Mouse (Mus musculus) thymus, postnatal 4 days (tissue): Measurements from ENCODE around the gene Cd70.
"Not testable (repeated sequence)": the region's sequence is repeated elsewhere in the genome, so short reads cannot be mapped to it uniquely, and the experiment has no call there.

Source experiments
- DNase-seq: peaks from one replicate; pipeline ENCODE4 v3.0.0; 2021

Gene Cd70

DNA sequence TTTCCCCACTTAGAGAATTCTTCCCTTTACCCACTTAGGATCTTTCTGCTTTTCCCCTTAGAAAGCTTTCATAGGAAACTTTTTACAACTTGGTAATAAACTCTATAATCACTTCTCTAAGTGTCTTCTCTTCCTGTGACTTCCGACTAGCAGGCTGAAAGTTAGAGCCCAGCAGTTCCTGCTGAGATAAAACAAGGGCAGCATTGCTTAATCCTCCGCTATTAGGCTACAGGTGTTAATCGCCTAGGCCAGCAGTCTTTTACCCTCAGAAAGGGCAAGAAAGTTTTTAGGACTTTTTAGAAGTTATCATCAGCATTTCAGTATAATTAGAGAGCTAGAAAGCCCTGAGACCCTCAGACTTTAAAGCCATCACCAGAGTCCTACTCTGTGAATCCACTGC is 15.6 kb downstream of the Cd70 start:
- not testable (repeated sequence) for DNase-seq

DNA sequence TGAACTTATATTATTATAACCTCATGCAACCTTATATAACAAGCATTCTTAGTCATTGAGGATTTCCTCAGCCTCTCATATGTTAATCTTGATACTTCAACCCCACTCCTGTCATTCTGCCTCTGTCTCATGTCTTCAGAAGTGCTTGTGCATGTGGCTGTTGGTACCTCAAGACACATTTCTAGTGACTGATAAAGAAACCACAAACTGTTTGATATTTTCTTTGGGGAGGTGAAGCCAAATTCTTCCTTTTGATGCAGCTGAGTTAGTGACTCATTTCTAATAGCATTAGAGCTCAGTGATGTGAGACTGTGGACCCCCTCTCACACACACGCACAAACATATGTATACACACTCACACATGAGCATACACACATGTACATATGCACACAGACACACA is 17.8 kb downstream of the Cd70 start:
- DNase-seq: no peak

DNA sequence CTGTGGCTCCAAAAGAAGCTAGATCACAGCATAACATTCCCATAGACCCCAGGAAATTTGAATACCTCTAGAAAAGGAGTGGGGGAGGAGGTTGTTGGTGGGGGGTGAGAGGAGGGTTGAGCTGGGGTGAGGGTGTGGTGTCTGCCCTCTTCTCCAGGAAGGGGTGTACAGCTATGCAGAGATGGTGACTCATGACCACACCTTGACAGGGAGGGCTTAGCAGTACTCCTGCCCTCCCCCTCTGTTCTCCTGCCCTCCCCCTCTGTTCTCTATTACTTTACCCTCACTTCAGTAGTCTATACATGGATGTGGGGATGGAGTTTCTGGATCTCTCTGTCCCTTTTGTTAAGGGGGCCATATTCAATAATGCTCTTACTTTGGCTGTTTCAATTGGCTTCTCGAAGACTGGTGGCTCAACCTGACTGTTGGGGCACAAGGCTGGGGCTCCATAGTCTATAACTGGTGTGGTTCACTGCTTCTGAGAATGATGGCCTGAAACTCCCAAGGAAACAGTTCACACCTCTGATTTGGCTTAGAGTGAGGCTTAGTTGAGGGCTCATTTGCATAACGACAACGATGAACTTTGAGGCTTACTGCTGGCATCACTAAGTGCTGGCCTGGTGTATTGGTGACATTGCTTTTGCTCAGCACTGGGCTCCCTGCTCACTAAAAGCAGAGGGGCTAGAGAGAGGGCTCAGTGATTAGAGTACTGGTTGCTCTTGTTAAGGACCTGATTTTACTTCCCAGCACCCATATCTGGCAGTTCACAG is 23.5 kb downstream of the Cd70 start:
- DNase-seq: no peak

DNA sequence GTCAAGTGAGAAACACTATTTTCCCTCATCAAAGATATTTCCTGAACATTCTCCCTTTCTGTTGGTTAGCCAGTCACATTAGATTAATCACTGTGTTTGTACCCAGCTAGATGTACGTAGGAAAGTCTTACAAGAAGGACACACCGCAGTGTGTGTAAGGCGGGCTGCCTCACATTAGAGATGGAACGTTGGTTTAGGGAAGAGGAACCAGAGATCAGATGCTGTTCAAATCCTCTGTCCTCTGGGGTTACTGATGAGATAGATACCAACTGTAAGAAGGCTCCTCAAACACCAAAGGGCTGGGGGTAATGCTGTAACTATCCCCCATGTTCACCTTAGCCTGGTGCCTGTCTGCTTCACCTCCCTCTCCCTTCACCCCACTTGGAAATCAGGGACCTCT is 24.8 kb downstream of the Cd70 start:
- no peak for DNase-seq

DNA sequence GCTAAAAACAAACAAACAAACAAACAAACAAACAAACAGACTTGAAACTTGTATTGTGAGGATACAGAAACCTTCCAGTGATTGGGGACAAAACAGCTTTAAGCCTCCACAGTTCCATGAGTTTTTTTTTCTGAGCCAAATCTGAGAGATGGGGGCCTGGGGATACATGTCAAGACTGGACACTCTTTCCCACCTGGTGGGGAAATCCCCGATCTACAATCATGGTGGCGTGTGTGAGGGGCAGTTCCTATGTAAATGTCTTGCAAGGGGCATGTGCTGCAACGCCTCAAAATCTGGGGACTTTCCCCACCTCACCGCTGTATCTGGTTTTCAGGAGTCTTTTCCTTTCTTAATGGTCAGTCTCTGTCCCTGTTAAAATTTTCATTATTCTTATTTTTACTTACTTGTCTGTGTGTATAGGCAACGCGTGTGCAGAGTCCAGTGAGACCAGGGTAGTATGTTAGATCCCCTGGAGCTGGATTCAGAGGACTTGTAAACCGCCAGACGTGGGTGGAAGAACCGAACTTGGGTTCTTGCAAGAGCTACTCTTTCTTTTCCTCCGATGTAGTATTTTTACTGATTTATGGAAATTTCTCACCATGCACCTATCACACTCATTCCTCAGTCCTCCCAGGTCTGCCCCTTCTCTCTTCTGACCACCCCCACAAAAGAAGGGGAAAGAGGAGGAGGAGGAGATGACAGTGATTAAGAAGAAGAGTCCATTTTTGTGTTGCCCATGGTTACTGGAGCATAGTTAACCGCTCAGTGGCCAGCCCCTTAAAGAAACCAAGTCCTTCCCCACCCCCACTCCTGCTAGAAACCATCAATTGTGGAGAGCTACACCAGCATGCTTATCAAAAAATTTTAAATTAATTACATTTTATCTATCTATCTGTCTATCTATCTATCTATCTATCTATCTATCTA is 26.1 kb downstream of the Cd70 start:
- DNase-seq: no peak

DNA sequence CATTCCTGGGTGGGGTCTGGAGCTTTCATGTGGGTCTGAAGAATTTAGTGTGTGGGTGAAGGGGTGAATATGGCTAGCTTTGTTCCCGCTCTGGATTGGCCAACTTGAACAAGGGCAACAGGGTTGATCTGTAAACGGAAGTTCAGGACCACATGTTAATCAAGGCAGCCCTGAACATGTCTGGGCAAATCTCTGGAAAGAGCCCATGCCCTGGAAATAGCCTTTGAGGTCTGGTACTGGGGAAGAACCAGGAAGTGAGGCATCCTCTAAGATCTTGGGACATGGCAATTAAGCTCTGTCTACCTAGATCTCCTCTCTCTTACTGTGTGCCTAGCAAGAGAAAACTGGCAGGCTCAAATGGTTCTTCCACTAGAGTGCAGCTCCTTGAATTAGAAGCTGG is 27.7 kb downstream of the Cd70 start:
- no peak for DNase-seq

DNA sequence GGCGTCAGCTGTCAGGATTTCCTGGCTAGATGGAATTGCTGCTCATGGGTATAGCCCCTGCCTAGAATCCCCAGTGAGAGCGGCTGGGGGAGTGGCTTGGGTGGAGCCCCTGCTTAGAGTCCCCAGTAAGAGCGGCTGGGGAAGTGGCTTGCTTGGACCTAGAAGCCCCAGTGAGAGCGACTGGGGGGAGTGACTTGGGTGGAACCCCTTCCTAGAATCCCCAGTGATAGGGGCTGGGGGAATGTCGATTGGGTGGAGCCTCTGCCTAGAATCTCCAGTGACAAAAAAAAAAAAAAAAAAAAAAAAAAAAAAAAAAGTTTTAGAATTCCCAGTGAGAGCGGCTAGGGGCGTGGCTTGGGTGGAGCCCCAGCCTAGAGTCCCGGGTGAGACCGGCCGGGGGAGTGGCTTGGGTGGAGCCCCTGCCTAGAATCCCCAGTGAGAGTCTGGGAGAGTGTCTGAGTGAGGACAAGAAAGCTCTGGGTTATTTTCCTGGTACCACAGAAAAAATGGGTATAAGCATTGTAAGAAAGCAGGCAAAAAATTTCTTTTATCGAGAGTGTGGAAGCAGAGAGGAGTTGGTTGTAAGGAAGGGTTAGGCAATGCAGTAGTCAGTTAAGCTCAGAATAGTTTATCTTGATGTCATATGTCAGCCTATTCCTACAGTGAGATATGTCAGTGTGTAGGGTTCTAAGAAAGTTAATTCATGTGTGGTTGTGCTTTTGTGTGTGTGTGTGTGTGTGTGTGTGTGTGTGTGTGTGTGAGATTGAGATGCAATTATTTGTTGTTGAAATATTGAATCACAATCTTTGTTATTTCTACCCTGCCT is 30.8 kb downstream of the Cd70 start:
- DNase-seq: peak; percentile 34

DNA sequence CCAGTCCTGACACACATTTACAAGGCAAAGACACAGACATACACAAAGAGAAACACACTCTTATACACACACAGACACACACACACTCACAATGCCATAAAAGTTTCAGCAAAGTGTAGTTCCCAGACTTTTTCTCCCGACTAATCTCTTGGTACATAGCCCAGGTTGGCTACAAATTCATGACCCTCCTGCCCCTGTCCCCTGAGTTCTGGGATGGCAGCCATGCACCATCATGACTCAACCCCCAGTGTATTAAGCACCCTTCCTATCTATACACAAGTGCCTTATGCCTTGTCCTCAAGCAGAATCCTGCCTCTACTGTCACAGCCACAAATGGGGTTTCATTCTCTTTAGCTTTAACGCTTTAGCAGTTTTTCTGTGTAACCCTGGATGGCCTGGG is 32.8 kb downstream of the Cd70 start:
- no peak for DNase-seq

DNA sequence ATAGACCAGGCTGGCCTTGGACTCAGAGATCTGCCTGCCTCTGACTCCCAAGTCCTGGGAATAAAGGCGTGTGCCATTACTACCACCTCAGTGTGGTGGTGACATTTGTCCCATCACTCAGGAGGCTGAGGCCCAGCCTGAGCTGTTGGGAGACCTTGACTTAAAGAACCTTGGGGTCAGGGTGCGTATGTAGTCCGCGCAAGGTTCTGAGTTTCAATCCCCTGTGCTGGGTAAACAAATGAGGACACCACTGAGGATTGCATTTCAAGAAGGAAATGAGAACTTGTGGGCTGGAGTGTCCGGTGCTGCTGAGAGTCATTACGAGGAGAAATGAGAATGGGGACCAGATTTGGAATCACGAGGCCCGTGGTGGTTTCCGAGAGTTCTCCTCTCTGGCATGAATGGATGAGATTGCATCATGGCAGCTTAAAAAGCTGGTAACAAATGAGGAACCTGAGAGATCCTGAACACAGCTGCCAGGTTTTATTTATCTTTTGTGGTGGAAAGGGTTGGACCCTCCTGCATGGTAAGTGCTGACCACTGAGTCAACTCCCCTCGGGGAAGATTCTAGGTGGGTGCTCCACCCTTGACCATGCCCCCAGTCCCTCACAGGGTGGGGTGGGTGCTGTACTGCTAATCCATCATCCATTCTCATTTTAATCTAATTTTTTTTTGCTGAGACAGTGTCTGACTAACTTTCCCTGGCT is 36.7 kb downstream of the Cd70 start:
- DNase-seq: no peak

DNA sequence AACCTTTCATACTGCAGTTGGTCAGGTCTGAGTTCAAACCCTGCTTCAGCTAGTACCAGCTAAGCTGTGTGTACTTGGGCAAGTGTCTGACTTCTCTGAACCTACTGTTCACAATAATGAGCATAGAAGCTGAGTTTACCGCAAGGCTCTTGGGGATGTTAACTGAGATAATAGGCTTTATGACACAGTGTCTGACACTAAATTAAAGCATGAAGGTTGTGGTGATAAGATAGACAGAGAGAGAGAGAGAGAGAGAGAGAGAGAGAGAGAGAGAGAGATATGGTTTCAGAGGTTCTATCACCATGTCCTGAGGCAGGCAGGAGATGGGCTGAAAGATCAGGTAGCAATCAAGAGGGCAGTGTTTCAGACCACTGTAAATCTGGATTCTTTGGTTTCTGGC is 39.6 kb downstream of the Cd70 start:
- DNase-seq: no peak

DNA sequence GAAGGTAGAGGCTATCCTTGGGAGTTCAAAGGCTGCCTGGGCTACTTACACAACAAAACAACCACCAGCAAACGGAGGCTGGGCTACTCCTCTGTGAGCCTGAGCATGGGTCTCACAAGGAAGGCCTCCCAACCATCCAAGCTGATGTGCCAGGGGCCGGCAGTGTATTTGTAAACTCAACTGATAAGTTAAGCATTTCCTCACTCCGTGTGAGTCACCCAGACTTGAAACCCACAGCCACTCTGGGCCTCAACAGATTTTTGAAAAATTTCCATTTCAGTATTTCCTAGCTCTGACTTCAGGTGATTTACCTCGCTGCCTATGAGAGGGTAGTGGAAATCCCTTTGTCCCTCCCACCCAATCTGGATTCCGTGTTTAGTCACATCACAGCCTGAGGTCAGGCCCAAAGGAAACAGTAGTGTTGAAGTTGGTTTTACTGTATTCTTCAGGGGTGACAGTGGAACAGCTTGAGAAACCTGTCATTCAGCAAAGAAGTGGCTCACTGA is 40.9 kb downstream of the Cd70 start:
- no peak for DNase-seq

DNA sequence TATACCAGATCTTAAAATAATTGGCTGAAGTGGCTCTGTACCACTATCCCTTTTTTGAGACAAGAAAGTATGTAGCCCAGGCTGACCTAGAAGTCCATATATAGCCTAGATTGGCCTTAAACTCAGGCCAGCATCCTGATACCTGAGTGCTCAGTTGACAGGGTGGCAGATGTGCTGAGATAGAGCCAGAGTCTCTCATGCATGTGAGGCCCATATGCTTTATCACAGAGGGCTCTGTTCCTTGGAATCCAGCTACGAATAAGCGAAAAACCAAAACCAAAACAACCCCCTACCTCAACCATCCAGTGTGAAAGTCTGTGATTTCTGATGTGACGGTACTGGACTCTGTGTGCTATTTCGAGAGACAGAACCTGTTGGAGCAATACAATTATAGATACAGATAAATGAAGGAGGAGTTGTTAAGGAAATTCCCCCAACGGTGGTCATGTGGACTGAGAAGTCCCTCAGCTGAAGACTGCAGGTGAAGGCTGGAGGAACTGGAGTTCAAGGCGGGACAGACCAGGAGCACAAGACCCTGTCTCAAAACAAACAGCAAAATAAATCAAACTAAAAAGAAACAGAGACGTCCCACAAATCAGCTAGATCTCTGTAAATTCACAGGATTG is 41.4 kb downstream of the Cd70 start:
- DNase-seq: no peak

DNA sequence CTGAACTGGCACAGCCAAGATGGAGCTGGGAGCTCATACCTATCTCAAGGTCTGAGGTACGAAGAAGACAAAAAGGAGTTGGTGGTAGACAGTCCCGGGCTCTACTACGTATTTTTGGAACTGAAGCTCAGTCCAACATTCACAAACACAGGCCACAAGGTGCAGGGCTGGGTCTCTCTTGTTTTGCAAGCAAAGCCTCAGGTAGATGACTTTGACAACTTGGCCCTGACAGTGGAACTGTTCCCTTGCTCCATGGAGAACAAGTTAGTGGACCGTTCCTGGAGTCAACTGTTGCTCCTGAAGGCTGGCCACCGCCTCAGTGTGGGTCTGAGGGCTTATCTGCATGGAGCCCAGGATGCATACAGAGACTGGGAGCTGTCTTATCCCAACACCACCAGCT is 42.5 kb downstream of the Cd70 start:
- no peak for DNase-seq

DNA sequence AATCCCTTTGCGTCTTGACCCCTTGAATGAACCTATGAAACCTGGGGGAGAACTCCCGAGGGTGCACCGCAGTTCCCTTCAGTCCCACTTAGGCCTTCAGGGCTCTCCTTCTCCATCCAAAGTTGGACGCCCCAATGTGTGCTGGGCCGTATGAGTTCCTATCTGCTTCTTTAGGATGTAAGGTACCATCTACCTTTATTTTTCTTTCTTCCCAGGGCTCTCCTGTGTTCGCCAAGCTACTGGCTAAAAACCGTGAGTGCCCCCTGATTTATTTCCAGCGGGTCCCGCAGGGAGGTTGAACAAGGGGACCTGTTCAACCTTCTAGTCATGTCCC is 43.6 kb downstream of the Cd70 start:
- DNase-seq: no peak

DNA sequence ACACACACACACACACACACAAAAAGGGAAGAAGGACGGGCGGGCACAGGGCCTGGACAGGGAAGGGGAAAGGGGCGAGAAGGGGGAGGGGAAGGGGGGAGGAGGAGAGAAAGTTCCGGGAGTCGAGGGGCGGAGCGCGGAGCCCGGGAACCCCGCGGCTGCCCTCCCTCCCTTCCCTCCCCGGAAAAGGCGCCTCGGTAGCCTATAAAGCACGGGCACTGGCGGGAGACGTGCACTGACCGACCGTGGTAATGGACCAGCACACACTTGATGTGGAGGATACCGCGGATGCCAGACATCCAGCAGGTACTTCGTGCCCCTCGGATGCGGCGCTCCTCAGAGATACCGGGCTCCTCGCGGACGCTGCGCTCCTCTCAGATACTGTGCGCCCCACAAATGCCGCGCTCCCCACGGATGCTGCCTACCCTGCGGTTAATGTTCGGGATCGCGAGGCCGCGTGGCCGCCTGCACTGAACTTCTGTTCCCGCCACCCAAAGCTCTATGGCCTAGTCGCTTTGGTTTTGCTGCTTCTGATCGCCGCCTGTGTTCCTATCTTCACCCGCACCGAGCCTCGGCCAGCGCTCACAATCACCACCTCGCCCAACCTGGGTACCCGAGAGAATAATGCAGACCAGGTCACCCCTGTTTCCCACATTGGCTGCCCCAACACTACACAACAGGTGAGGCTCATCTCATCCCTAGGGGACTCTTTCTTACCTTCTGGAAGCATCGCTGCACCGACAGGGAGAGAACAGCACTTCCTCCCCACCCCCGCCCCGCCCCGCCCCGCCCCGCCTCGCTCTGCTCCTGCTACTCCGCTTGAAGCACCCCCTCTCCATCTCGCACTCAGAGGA is 44.2 kb downstream of the Cd70 start, which contains the start of gene Tnfsf9:
Gene Tnfsf9, plus strand, starts transcription at position 145 of the 854 bp plus-strand sequence.
- DNase-seq: peak; percentile 58

DNA sequence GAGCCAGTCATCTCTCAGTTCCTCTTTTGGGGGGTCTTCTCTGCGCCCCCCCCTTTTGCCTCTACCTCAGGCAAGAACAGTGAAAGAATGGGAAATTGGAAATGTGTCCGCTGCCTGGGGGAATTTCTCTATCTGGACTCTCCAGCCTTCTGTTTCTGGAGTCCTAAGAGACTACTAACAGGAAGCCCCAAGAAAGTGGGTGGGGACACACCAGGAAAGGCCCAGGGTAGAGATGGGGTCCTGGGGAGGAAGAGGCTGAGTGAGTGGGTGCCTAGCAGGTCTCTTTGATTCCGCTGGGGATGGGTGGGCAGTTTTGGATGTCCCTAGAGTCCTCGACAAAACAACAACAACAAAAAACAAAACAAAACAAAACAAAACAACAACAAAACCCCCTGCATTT is 45.1 kb downstream of the Cd70 start:
- no peak for DNase-seq

DNA sequence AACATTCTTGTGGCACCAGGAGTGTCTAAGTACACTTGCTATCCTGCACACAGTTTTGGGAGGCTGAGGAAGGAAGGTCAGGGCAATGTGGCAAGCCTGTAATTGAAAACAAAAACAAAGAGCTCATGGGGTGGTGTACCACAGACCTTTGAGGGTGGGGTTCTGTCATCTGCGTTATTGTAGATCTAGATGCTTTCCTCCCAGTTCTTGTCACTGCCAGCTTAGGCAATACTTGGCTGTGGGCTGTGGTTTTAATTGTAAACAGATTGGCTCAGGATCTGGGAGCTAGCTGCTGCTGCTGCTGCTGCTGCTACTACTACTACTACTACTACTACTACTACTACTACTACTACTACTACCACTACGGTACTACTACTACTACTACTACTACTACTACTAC is 47.3 kb downstream of the Cd70 start:
- DNase-seq: no peak

DNA sequence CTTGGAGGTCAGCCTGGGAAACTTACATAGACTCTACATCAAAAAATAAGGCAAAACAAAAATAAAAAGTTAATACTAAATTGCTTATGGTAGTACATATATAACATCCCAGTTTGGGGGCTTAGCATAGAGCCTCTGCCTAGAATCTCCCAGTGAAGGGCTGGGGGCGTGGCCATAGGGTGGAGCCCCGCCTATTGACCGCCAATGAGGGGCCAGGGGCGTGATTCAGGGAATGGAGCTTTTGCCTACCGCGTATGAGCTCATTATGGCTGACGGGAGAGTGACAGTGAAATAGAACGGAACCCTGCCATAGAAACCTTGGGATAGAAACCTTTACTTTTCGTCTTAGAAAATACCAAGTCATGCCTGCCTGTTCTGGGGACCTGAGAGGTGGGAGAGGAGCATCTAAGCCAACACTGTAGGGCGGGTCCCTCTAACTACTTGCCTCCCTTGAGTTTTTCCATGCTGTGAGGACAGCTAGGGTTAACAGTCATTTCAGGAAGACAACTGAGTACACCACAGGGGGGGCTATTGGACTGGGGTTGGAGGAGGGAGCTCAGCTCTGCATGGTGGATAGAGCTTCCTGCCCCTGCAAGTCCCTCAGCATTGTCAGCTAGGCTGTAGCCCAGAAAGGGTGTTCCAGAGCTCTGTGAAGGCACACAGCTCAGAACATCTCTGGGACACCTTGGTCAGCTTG is 49.8 kb downstream of the Cd70 start:
- DNase-seq: peak; percentile 71

DNA sequence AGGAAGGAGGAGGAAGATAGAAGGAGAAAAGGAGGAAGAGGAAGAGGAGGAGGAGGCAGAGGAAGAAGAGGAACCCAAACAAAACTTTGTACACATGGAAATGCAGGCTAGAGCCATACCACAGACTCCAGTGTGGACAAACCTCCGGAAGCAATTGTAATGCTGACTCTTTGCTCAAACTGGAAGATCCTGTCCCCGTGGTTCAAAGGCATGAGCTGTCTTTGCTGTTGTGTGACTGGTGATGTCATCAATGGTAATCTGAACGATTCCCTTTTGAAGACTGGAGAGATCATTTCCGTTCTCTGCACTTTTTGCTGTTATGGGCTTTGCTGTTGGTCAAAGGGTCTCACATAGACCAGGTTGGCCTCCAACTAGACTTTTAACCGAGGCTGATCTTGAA is 51.3 kb downstream of the Cd70 start:
- no peak for DNase-seq

DNA sequence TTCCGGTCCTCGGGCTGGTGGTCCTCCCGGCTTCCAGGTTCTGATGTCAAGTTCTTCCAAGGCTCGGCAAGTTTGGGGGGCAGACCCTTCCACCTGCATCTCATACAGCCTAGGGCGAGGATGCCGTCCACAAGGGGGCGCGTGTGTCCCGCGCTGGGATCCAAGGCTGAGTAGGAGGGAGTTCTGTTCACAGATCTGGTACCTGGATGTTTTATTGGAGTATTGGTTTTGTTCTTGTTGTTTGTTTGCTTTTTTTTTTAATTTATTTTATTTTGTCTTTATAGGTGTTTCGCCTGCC is 53.0 kb downstream of the Cd70 start:
- peak; percentile 98 for DNase-seq
